Mouse (Mus musculus) myocyte (in vitro differentiated cells): Measurements from ENCODE around the gene Taf1c.

Experiments used
- MAX ChIP-seq: IDR thresholded peaks from one replicate; pipeline ENCODE4 v1.6.1; 2011; ENCODE audit warnings: low read depth, mild to moderate bottlenecking, control low read depth
- MYOG ChIP-seq, 3 experiments: IDR thresholded peaks; one replicate each; pipeline ENCODE4 v1.6.1; 2011; ENCODE audit warnings: control low read depth in 2 of 3, low read depth in 2 of 3, mild to moderate bottlenecking in 2 of 3; ENCODE audit not compliant: insufficient read length in 2 of 3, control insufficient read depth in 1 of 3, insufficient read depth in 1 of 3
- POLR2A ChIP-seq: IDR thresholded peaks from one replicate; pipeline ENCODE4 v1.6.1; 2011; ENCODE audit warnings: low read depth, mild to moderate bottlenecking, control low read depth, moderate library complexity; ENCODE audit not compliant: insufficient read length
- POLR2AphosphoS2 ChIP-seq: IDR thresholded peaks from one replicate; pipeline ENCODE4 v1.6.1; 2011; ENCODE audit warnings: low read depth, control low read depth; ENCODE audit not compliant: insufficient read length
- REST ChIP-seq: IDR thresholded peaks from one replicate; pipeline ENCODE4 v1.6.1; 2011; ENCODE audit warnings: mild to moderate bottlenecking, control low read depth, moderate library complexity; ENCODE audit not compliant: insufficient read depth, insufficient read length
- USF1 ChIP-seq: IDR thresholded peaks from one replicate; pipeline ENCODE4 v1.6.1; 2011; ENCODE audit warnings: low read depth, mild to moderate bottlenecking, control low read depth, moderate library complexity

DNA sequence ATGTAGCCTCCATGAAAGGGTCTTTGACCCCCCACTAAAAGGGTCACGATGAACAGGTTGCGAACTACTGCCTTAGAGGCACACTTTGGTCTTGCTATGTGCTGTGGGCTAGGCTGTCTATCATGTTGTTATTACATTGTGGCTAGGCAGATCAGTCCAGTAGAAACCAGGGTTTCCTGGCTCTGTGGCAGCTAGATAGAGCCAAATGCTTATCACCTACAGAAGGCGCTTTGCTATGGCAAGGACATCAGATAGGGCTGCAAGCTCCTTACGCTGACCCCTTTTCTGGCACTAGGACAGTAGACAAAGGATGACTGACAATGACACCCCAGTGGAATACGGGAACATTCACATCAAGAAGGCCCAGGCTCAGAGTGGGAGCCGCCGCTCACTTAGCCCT is 22.2 kb upstream of the Taf1c start:
- TF ChIP-seq MAX (no peak), POLR2A (no peak), REST (no peak), POLR2AphosphoS2 (no peak), MYOG (IDR thresholded peaks at IDR 0.05; ENCODE audit: control insufficient read depth in 1 of 3, insufficient read depth in 1 of 3, insufficient read length in 2 of 3, low read depth in 2 of 3) (no peak), USF1 (no peak)
